In the genomic region with DNA sequence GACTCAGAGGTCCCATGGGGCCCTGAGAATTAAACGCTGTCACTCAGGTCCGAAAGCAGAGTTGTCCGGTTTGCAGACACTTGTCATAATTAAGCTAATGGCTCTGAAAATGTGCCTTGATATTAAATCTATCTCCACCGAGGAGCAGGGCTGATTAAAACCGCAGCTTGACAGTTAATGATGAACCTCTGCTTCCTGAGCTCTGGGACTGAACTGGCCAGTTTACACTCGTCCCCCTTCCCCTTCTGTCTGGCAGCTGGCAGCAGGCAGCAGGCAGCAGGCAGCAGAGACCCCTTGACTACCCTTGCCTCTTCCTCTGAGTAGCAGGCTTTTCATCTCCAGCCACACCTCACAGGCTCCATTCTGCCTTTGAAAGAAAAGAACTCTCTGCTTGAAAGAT, we compare ENCODE assay signal across 28 mouse cellular contexts.
A peak's percentile ranks its signal among the peaks of the same experiment; 100 is the strongest.
DNase-seq lines count a peak whose midpoint lies in the region; ATAC-seq and TF ChIP-seq lines count a peak whose summit lies in the region.
"Had no signal": no experiment of that assay in that cellular context is flagged by ENCODE, and none has a peak within 500 bp of the region (broad histone marks: within the 10 kb centered on the region; RNA-seq: fewer than 3 reads in every experiment).

No protein-coding gene starts in this region.

- peaks cover 40% of the 10 kb centered on the region for H3K27me3 ChIP-seq in hindbrain, embryonic 10.5 days (ENCODE audit: insufficient read depth, poor library complexity, severe bottlenecking)
- no peaks in the 10 kb centered on the region for H3K27me3 ChIP-seq in hindbrain, postnatal 0 days (ENCODE audit: insufficient read depth, low read length)
- H3K27me3 ChIP-seq in midbrain, embryonic 11.5 days (ENCODE audit: control insufficient read depth, insufficient read depth, low read length), result no peaks in the 10 kb centered on the region; the same call in 1 of the 2 replicates
- H3K27me3 ChIP-seq in midbrain, embryonic 15.5 days (replicated peaks), result no peaks in the 10 kb centered on the region
- H3K27me3 ChIP-seq in hindbrain, embryonic 13.5 days, result peaks cover 11% of the 10 kb centered on the region
- peaks cover 44% of the 10 kb centered on the region for H3K27me3 ChIP-seq in forebrain, embryonic 15.5 days
- H3K27me3 ChIP-seq: heart, embryonic 12.5 days; hindbrain, embryonic 15.5 days; intestine, embryonic 15.5 days; liver, embryonic 12.5 days; neural tube, embryonic 13.5 days had no signal

- ATAC-seq in hindbrain, postnatal 0 days, result no peak
- no peak for ATAC-seq in midbrain, embryonic 11.5 days (ENCODE audit: low FRiP score)
- ATAC-seq in midbrain, embryonic 15.5 days (replicated peaks), result no peak
- peak; percentile 45; the same call in 1 of the 2 replicates for ATAC-seq in common myeloid progenitor, adult 5-6 weeks (replicated peaks; ENCODE audit: low read depth, poor library complexity, severe bottlenecking)
- ATAC-seq in hindbrain, embryonic 13.5 days (ENCODE audit: low FRiP score), result no peak
- ATAC-seq in forebrain, embryonic 15.5 days (replicated peaks), result no peak
- no peak for ATAC-seq in activated CD4-positive, CD25-positive, alpha-beta regulatory T cell, adult 4 months
- ATAC-seq: forebrain, embryonic 14.5 days; intestine, embryonic 15.5 days; liver, embryonic 12.5 days; liver, postnatal 0 days had no signal

- no peak overlapping the region for H3K4me3 ChIP-seq in hindbrain, embryonic 10.5 days
- H3K4me3 ChIP-seq in hindbrain, postnatal 0 days (ENCODE audit: low read length), result no peak overlapping the region
- no peak overlapping the region for H3K4me3 ChIP-seq in midbrain, embryonic 11.5 days (ENCODE audit: low read depth, low read length)
- H3K4me3 ChIP-seq in midbrain, embryonic 15.5 days, result no peak overlapping the region
- H3K4me3 ChIP-seq in hindbrain, embryonic 13.5 days, result no peak overlapping the region
- H3K4me3 ChIP-seq in forebrain, embryonic 15.5 days, result no peak overlapping the region
- H3K4me3 ChIP-seq: heart, embryonic 12.5 days; hindbrain, embryonic 15.5 days; intestine, embryonic 15.5 days; liver, embryonic 12.5 days; neural tube, embryonic 13.5 days had no signal

- peak; percentile 41 for DNase-seq in hindbrain, embryonic 10.5 days (ENCODE audit: low spot score)
- no peak for DNase-seq in hindbrain, postnatal 0 days (ENCODE audit: low spot score)
- DNase-seq in midbrain, embryonic 11.5 days (ENCODE audit: low spot score, missing footprints), result peak; percentile 79
- DNase-seq: adrenal gland, adult 2 months; B cell, adult 2 months; cerebellum, adult 8-10 months; cerebellum, postnatal 25 days; gastrocnemius, postnatal 25 days; heart, adult 18-20 months; kidney, adult 2 months; kidney, postnatal 36 days; left cerebral cortex, postnatal 4 days; liver, postnatal 0 days; lung, postnatal 10 days; right cerebral cortex, postnatal 25 days; thymus, postnatal 14 days had no signal

- H3K4me2 ChIP-seq in hindbrain, postnatal 0 days (ENCODE audit: low read depth, low read length), result no peak overlapping the region
- no peak overlapping the region for H3K4me2 ChIP-seq in midbrain, embryonic 11.5 days
- H3K4me2 ChIP-seq in midbrain, embryonic 15.5 days, result no peak overlapping the region
- no peak overlapping the region for H3K4me2 ChIP-seq in hindbrain, embryonic 13.5 days
- no peak overlapping the region for H3K4me2 ChIP-seq in forebrain, embryonic 15.5 days (replicated peaks)
- H3K4me2 ChIP-seq: heart, embryonic 12.5 days; hindbrain, embryonic 15.5 days; intestine, embryonic 15.5 days; liver, embryonic 12.5 days; neural tube, embryonic 13.5 days had no signal

- H3K9me3 ChIP-seq in hindbrain, embryonic 10.5 days, result no peaks in the 10 kb centered on the region
- no peaks in the 10 kb centered on the region for H3K9me3 ChIP-seq in hindbrain, postnatal 0 days (ENCODE audit: low read length)
- no peaks in the 10 kb centered on the region for H3K9me3 ChIP-seq in midbrain, embryonic 11.5 days (ENCODE audit: control insufficient read depth, low read length)
- no peaks in the 10 kb centered on the region for H3K9me3 ChIP-seq in midbrain, embryonic 15.5 days
- no peaks in the 10 kb centered on the region for H3K9me3 ChIP-seq in hindbrain, embryonic 13.5 days
- H3K9me3 ChIP-seq in forebrain, embryonic 15.5 days, result no peaks in the 10 kb centered on the region
- H3K9me3 ChIP-seq: heart, embryonic 12.5 days; hindbrain, embryonic 15.5 days; intestine, embryonic 15.5 days; liver, embryonic 12.5 days; neural tube, embryonic 13.5 days had no signal

- peak overlapping the region; percentile 57 for H3K27ac ChIP-seq in hindbrain, embryonic 10.5 days
- no peak overlapping the region for H3K27ac ChIP-seq in hindbrain, postnatal 0 days
- no peak overlapping the region for H3K27ac ChIP-seq in midbrain, embryonic 11.5 days (ENCODE audit: low read depth, low read length)
- no peak overlapping the region for H3K27ac ChIP-seq in midbrain, embryonic 15.5 days
- H3K27ac ChIP-seq in hindbrain, embryonic 13.5 days, result peak overlapping the region; percentile 36
- no peak overlapping the region for H3K27ac ChIP-seq in forebrain, embryonic 15.5 days (replicated peaks)
- H3K27ac ChIP-seq: hindbrain, embryonic 15.5 days; intestine, embryonic 15.5 days; liver, embryonic 12.5 days; macrophage; neural tube, embryonic 13.5 days had no signal

- no peak for TF ChIP-seq CTCF in hindbrain, postnatal 0 days (IDR thresholded peaks at IDR 0.05; ENCODE audit: low read depth)

- H3K4me1 ChIP-seq in hindbrain, embryonic 10.5 days (replicated peaks), result peaks cover 52% of the 10 kb centered on the region
- 0 out of 2 replicates have a peak, but pooled peaks cover 4% of the 10 kb centered on the region for H3K4me1 ChIP-seq in hindbrain, postnatal 0 days (ENCODE audit: insufficient read depth, low read length)
- peaks cover 7% of the 10 kb centered on the region for H3K4me1 ChIP-seq in midbrain, embryonic 11.5 days (ENCODE audit: control insufficient read depth, insufficient read depth, low read length)
- H3K4me1 ChIP-seq in midbrain, embryonic 15.5 days, result peaks cover 12% of the 10 kb centered on the region
- peaks cover 38% of the 10 kb centered on the region for H3K4me1 ChIP-seq in hindbrain, embryonic 13.5 days (replicated peaks)
- H3K4me1 ChIP-seq in forebrain, embryonic 15.5 days, result peaks cover 11% of the 10 kb centered on the region
- H3K4me1 ChIP-seq: intestine, embryonic 15.5 days; liver, embryonic 12.5 days had no signal

- 51% methylated on average over 6 of the region's 6 CpGs for WGBS in hindbrain, embryonic 10.5 days
- WGBS in hindbrain, postnatal 0 days, result 42% methylated on average over 6 of the region's 6 CpGs
- 72% methylated on average over 6 of the region's 6 CpGs for WGBS in midbrain, embryonic 11.5 days
- 34% methylated on average over 6 of the region's 6 CpGs for WGBS in midbrain, embryonic 15.5 days
- WGBS in hindbrain, embryonic 13.5 days, result 16% methylated on average over 6 of the region's 6 CpGs
- WGBS in forebrain, embryonic 15.5 days, result 56% methylated on average over 6 of the region's 6 CpGs

- H3K36me3 ChIP-seq in hindbrain, embryonic 10.5 days, result no peaks in the 10 kb centered on the region
- no peaks in the 10 kb centered on the region for H3K36me3 ChIP-seq in hindbrain, postnatal 0 days (ENCODE audit: insufficient read depth, low read length)
- no peaks in the 10 kb centered on the region for H3K36me3 ChIP-seq in midbrain, embryonic 11.5 days (ENCODE audit: control insufficient read depth, insufficient read depth, low read length)
- no peaks in the 10 kb centered on the region for H3K36me3 ChIP-seq in midbrain, embryonic 15.5 days (replicated peaks)
- no peaks in the 10 kb centered on the region for H3K36me3 ChIP-seq in hindbrain, embryonic 13.5 days
- no peaks in the 10 kb centered on the region for H3K36me3 ChIP-seq in forebrain, embryonic 15.5 days
- H3K36me3 ChIP-seq: heart, embryonic 12.5 days; hindbrain, embryonic 15.5 days; intestine, embryonic 15.5 days; liver, embryonic 12.5 days; neural tube, embryonic 13.5 days had no signal

- H3K9ac ChIP-seq in hindbrain, postnatal 0 days (replicated peaks; ENCODE audit: low read length), result no peak overlapping the region
- no peak overlapping the region for H3K9ac ChIP-seq in midbrain, embryonic 11.5 days (ENCODE audit: low read length)
- no peak overlapping the region for H3K9ac ChIP-seq in midbrain, embryonic 15.5 days
- no peak overlapping the region for H3K9ac ChIP-seq in hindbrain, embryonic 13.5 days
- no peak overlapping the region for H3K9ac ChIP-seq in forebrain, embryonic 15.5 days (replicated peaks)
- H3K9ac ChIP-seq: heart, embryonic 12.5 days; hindbrain, embryonic 15.5 days; intestine, embryonic 15.5 days; liver, embryonic 12.5 days; liver, postnatal 0 days; neural tube, embryonic 13.5 days had no signal

Comparison
In these comparisons a context has a peak if more than half of its experiments do, and no peak if none do; other contexts are left out.
1. H3K27ac ChIP-seq: peak in hindbrain, embryonic 10.5 days (single experiment) and hindbrain, embryonic 13.5 days (single experiment); none in hindbrain, postnatal 0 days (single experiment), midbrain, embryonic 11.5 days (single experiment), midbrain, embryonic 15.5 days (single experiment) and forebrain, embryonic 15.5 days (single experiment).